Mouse (Mus musculus) olfactory bulb, adult 2 months (tissue): ENCODE results near the gene Prokr2. TPM values are rescaled to one million over a fixed set of nuclear protein-coding genes. Genes with fewer than 3 reads are reported as not detected.
A peak's percentile ranks its signal among the peaks of the same experiment; 100 is the strongest.

Experiments used
- H3K27ac ChIP-seq: fragments of 200-500 bp; 2 replicates; pipeline ENCODE4 v1.5.1; 2012; ENCODE audit warnings: low read depth, low read length; ENCODE audit not compliant: insufficient read depth
- H3K4me1 ChIP-seq: fragments of 200-500 bp; 2 replicates; pipeline ENCODE4 v1.6.1; 2012; ENCODE audit warnings: low read length; ENCODE audit not compliant: control insufficient read depth, insufficient read depth
- H3K4me3 ChIP-seq: fragments of 200-500 bp; 2 replicates; pipeline ENCODE4 v1.5.1; 2012; ENCODE audit warnings: mild to moderate bottlenecking, low read depth, low read length, moderate library complexity; ENCODE audit not compliant: insufficient read depth
- CTCF ChIP-seq: fragments of 200-500 bp; IDR thresholded peaks from 2 replicates; pipeline ENCODE4 v1.5.1; 2012; ENCODE audit warnings: low read depth, mild to moderate bottlenecking, low read length, moderate library complexity; ENCODE audit not compliant: insufficient read depth
- POLR2A ChIP-seq: fragments of 200-500 bp; IDR thresholded peaks from 2 replicates; pipeline ENCODE4 v1.6.1; 2012; ENCODE audit warnings: mild to moderate bottlenecking, low read depth, low read length, moderate library complexity; ENCODE audit not compliant: insufficient read depth
- WGBS: fragments of 180-500 bp; shearing (Covaris S2); methylation state at CpG from one replicate; pipeline ENCODE4 v1.1.7; 2018; 5-methylcytosine and 5-hydroxymethylcytosine counted together
- polyA plus RNA-seq: library from polyadenylated mRNA; stranded (reverse); fragments of >200 nt; gene quantifications from 2 replicates; pipeline ENCODE4 v1.2.4, GENCODE M21; 2012; ENCODE audit warnings: low replicate concordance; ENCODE audit not compliant: missing spikeins, insufficient read depth, insufficient read length

The Prokr2 gene
- polyA plus RNA-seq, 1 experiment, result not detected

DNA sequence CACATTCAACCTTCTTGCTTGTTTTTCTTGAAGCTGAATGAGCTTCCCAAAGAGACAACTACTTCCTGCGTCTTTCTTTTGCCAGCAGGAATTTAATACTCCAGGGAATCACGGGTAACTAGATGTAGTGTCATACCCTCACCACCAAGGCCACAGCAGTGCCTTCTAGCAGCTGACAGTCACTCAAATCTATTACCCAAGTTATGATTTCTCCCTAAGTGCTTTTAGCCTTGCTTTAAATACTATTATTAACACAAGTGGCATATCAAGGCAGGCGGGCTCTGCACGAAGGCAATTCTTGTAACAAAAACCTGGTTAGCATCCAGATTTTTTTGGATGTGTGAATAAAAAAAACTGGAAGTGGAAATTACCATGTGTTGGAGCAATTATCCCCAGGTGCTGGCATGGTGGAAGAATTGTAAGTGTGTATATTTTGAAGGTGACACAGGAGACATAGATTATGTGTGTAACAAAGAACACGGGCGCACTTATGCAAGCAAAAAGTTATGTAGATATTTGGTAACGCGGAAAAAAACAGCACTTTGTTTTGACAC, 5.4 kb upstream of the Prokr2 start:
- Histone ChIP-seq H3K4me3 (no peak overlapping the region), H3K4me1 (no peaks in the 10 kb centered on the region), H3K27ac (no peak overlapping the region)
- TF ChIP-seq CTCF (no peak), POLR2A (no peak)
- 54% methylated on average over 8 of the region's 8 CpGs for WGBS

DNA sequence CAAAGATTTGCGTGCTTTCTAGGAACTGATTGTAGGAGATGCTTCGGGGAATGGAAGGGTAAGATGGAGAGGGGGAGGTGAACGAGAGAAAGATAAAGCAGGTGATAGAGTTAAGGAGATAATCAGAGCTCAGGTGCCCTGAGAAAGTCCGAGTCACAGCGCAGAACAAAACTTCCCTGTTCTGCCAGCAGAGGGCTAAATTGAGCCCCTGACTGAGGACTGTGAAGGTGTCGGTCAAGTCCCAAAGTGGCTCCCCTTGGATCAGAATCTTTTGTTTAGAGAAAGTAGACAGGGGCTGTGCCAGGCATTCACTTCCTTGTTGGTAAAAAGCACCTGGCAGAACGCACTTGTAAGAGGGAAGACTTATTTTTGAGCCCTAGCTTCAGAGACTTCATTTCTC, 4.3 kb upstream of the Prokr2 start:
- no peak overlapping the region for H3K4me3 ChIP-seq
- H3K4me1 ChIP-seq, result peaks cover 9% of the 10 kb centered on the region; the same call in 1 of the 2 replicates
- TF ChIP-seq POLR2A (no peak), CTCF (peak; percentile 20; the same call in 1 of the 2 replicates)
- 59% methylated on average over 7 of the region's 7 CpGs for WGBS
- H3K27ac ChIP-seq, result no peak overlapping the region

DNA sequence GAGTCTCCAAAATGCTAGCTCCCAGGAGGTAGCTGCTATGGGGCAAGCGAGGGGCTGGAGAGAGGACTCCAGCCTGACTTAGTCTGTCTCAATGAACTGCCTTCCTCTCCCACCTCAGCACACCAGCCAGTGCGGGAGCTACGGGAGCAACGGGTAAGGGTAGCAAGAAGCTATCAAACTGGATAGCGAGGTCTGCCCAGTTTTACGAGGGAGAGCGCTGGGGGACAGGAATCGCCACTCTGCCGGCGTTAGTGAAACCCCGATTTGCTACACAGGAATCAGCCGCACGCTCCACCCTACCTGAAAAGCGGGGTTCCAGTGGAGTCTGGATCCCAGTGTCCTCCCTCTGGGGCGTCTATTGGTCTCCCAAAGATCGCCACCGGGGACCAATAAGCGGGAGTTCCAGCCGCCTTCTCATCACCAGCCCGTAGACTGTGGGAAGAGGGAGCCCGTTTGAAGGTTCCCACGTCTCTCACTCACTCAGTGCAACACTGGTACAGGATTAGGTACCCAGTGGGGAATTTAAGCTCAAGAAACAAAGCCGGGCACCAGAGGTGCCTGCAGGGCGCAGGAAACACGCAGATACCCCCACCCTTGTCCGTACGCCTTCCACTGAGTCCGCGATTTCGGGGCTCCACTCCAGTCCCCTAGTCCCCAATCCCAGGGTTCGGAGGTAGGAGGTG, 595 bp downstream of the Prokr2 start:
- TF ChIP-seq CTCF, result no peak
- no peak for TF ChIP-seq POLR2A
- Histone ChIP-seq H3K4me3 (peak overlapping the region; percentile 67), H3K4me1 (peaks cover 12% of the 10 kb centered on the region), H3K27ac (0 out of 2 replicates have a peak overlapping the region, but pooled peaks have one; percentile 12)
- under 1% methylated on average over 31 of the region's 31 CpGs for WGBS

DNA sequence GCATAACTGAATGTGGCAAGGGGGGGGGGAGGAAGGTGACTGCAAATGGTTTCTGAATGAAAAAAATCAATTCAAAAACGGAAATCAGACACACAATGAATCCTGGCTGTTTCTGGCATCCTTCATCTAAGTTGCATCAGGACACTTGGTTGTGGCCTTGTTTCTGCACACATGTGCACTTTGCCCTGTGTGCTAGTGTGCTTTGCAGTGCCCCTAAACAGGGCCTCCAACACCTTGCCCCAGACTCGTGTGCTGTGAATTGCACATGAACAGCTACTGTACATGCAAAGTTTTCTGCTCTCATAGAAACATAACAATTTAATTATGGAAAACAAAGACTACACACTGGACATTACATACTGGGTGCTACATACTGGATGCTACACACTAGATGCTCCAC, 2.9 kb downstream of the Prokr2 start:
- H3K27ac ChIP-seq, result no peak overlapping the region
- H3K4me1 ChIP-seq, result peaks cover 15% of the 10 kb centered on the region
- no peak overlapping the region for H3K4me3 ChIP-seq
- 77% methylated on average over 2 of the region's 2 CpGs for WGBS
- no peak for TF ChIP-seq POLR2A
- no peak for TF ChIP-seq CTCF

DNA sequence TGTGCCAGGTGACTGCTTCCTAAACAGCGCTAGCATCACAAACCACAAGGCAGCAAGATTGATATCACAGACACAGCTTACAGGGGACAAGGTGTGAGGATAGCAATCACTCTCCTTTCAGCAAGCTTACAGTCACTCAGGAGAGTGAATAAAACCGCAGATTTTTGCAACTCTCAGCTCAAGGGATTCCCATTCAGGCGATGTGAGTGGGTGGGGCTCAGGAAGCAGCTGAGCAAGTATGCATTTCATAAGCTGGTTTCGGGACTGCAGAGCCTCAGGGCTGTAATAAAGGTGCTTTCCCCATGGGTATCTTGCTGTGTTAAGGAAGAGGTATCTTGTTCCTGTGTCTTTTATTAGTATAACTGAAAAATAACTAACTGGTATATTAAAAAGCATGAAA, 5.6 kb downstream of the Prokr2 start:
- H3K27ac ChIP-seq, result no peak overlapping the region
- peaks cover 7% of the 10 kb centered on the region for H3K4me1 ChIP-seq
- TF ChIP-seq POLR2A, result no peak
- TF ChIP-seq CTCF, result no peak
- no peak overlapping the region for H3K4me3 ChIP-seq
- 42% methylated on average over 4 of the region's 4 CpGs for WGBS

DNA sequence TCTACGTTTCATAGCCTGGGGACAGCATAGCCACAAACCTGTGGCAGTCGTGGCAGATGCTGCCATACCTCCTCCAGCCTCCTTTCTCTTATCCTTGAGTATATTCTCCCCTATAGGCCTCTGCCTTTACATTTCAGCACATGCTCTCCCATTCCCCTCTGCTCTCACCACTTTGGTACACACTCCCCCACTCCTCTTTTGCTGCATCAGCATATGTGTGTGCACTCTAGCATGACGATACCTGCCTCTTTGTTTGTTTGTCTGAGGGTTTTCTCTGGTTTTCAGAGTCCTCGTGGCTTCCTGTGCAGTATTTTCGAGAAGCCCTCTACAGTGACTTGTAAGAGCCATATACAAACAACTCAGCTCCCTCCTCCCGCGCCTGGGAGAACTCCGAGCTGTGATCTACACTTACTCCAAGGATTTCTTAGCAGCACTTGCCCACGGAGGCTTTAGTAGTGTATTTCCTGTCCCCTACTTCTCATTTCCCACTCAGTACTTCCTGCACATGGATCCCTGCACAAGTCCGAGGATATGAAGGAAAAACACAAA, 6.6 kb downstream of the Prokr2 start:
- 58% methylated on average over 10 of the region's 10 CpGs for WGBS
- TF ChIP-seq POLR2A (no peak), CTCF (no peak)
- Histone ChIP-seq H3K4me3 (no peak overlapping the region), H3K27ac (no peak overlapping the region), H3K4me1 (0 out of 2 replicates have a peak, but pooled peaks cover 2% of the 10 kb centered on the region)

DNA sequence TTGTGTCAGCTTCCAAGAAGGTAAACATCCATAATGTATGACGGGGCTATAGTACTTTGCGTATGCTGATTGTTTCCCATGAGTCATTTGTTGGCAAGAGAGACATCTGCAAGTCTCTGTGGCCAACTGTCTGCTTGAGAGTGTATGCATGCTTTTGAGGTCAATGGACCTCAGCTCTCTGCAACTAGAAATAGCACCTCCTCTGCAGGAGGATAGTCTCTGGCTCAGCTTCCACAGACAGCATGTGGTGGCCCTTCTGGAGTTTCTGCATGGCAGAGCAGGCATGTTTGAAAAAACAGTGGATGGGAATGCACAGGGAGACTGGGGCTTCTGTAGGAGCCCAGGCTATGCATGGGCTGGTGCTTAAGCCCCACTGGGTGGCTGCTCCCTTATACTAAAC, 7.8 kb downstream of the Prokr2 start:
- H3K4me3 ChIP-seq, result no peak overlapping the region
- H3K27ac ChIP-seq, result no peak overlapping the region
- WGBS, result 86% methylated on average over 2 of the region's 2 CpGs
- TF ChIP-seq POLR2A (no peak), CTCF (no peak)
- 0 out of 2 replicates have a peak, but pooled peaks cover 2% of the 10 kb centered on the region for H3K4me1 ChIP-seq

DNA sequence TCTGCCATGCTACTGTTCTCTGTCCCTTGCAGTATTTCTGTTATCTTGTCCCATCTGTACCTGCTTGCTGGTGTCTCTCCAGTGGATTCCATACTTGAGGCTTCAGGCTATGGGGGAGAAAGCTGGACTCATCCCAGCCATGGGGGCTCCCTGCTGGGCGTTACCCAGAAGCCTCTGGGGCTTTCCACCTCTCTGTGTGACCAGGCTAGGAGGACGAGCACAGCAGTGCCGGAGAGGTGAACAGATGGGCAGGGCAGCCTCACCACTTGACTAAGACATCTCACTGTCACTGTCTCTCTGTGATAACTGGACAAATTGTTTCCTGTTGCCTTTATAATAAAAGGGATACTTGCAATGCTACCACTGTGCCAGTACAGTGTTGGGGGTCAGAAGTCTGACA, 9.5 kb downstream of the Prokr2 start:
- H3K4me1 ChIP-seq, result 0 out of 2 replicates have a peak, but pooled peaks cover 2% of the 10 kb centered on the region
- no peak for TF ChIP-seq CTCF
- TF ChIP-seq POLR2A, result no peak
- 80% methylated on average over 3 of the region's 3 CpGs for WGBS
- H3K4me3 ChIP-seq, result no peak overlapping the region
- no peak overlapping the region for H3K27ac ChIP-seq

DNA sequence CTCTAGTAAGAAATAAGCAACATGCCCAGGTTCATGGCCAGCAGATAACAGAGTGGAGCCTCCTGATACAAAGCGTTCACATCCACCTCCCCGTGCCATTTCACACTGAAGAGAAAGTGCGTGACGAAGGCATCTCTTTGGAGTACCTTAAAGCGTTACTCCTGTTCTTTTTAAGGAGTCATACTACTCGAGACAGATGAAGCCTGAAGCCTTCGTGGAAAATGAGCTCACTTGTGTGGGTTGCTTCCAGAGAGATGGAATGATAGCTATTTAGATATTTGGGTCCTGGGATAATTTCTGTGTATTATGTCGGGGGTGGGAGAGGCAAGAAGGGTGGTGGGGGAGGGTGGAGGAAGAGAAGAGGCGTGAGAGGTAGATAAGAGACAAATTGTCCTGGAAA, 10.1 kb downstream of the Prokr2 start:
- H3K27ac ChIP-seq, result no peak overlapping the region
- H3K4me1 ChIP-seq, result 0 out of 2 replicates have a peak, but pooled peaks cover 2% of the 10 kb centered on the region
- TF ChIP-seq POLR2A (no peak), CTCF (no peak)
- H3K4me3 ChIP-seq, result no peak overlapping the region
- whole genome bisulfite sequencing, result 69% methylated on average over 9 of the region's 9 CpGs

DNA sequence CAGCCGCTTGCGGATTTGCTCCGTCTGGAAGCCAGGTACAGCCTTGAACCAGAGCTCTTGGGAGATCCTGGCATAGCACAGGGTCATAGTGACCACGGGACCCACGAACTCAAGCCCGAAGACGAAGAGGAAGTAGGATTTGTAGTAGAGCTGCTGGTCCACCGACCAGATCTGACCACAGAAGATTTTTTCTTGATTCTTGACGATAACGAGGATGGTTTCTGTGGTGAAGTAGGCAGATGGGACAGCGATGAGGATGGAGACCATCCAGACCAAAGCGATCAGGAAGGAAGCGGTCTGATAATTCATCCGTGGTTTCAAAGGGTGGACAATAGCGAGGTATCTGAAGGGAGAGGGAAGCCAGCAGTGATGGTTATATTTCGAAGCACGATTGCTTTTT, 11.5 kb downstream of the Prokr2 start:
- no peak overlapping the region for H3K27ac ChIP-seq
- no peak for TF ChIP-seq CTCF
- H3K4me1 ChIP-seq, result 0 out of 2 replicates have a peak, but pooled peaks cover 2% of the 10 kb centered on the region
- no peak overlapping the region for H3K4me3 ChIP-seq
- 89% methylated on average over 17 of the region's 17 CpGs for WGBS
